Mouse (Mus musculus) testis, adult 2 months (tissue): ENCODE measurements around the gene Dlx3.

Source experiments
- CTCF ChIP-seq: fragments of 200-500 bp; IDR thresholded peaks from 2 replicates; pipeline ENCODE4 v1.5.1; 2012; ENCODE audit warnings: low read depth, mild to moderate bottlenecking, inconsistent platforms, low read length, moderate library complexity; ENCODE audit not compliant: control insufficient read depth, insufficient read depth, insufficient replicate concordance
- POLR2A ChIP-seq: fragments of 200-500 bp; IDR thresholded peaks from 2 replicates; pipeline ENCODE4 v1.6.1; 2012; ENCODE audit warnings: low read depth, mild to moderate bottlenecking, inconsistent platforms, low read length, moderate library complexity; ENCODE audit not compliant: control insufficient read depth

DNA sequence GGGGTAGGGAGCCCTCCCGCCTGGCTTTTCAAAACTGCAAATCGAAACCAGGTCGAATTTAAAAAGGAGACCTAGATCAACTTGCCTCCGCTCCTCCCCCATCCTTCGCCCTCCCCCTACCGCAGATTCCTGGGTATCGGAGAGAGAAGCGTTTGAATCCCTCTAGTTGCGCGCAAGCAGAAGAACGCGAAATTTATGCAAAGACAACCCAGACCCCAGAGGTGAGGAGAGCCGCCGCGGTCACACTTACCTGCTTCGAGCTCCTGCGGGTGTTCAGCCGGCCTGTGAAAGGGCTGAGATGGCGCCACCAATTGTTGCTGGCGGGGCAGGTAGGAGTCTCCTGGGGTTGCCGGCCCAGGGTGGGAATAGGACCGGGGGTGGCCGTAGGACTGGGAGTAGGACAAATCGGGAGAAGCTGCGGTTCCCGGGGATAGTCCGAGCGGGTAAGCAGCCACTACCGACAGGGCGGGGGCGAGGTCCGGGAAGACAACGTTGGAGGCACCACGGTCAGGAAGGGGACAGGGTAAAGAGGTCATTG lies 25.1 kb downstream of the Dlx3 start:
- TF ChIP-seq CTCF, result no peak
- no peak for TF ChIP-seq POLR2A
